Mouse (Mus musculus): ENCODE results near the gene Tmem268. TPM values are rescaled to one million over a fixed set of nuclear protein-coding genes. Genes with fewer than 3 reads are reported as not detected.

Tmem268 gene
- polyA plus RNA-seq, 1 experiment from 2014 or later = 9.5 TPM

GRCm38 (mm10) chr4:63633181-63633580 is 74.6 kb downstream of the Tmem268 start:
- no peaks in the 10 kb centered on the region for H3K27me3 ChIP-seq
- DNase-seq (ENCODE audit: low read depth, low spot score) = no peak
- in situ Hi-C loops (cut with MboI; ENCODE audit: low pct_unique_long_range_greater_than_20kb) = no loop called here
- no peak for ATAC-seq
- CTCF ChIA-PET = interaction anchor here (1.4 kb wide), 1 partner anchor 12 kb away, joined by 3 read pairs; no protein-coding TSS in a partner anchor
- no peak for TF ChIP-seq CTCF (IDR thresholded peaks at IDR 0.05)
- POLR2A ChIA-PET = no interaction called here

Other genes starting within 250 kb of the Tmem268 start
- 0.42 TPM for gene Orm1, start 214.2 kb upstream of the Tmem268 start, polyA plus RNA-seq (2021)
- gene Orm3, start 202.6 kb upstream of the Tmem268 start, polyA plus RNA-seq (2021) = 0.08 TPM
- 1.7 TPM for gene Orm2, start 196.3 kb upstream of the Tmem268 start, polyA plus RNA-seq (2021)
- 4.7 TPM for gene Akna, start 155.4 kb upstream of the Tmem268 start, polyA plus RNA-seq (2021)
- gene Whrn, start 62.8 kb upstream of the Tmem268 start, polyA plus RNA-seq (2021) = 31.0 TPM
- 230 TPM for gene Atp6v1g1, start 14.0 kb upstream of the Tmem268 start, polyA plus RNA-seq (2021)
- not detected for gene Gm11213, start 46.5 kb downstream of the Tmem268 start, polyA plus RNA-seq (2021)
- gene Tex48, start 63.6 kb downstream of the Tmem268 start, polyA plus RNA-seq (2021) = not detected
- not detected for gene Gm11214, start 104.6 kb downstream of the Tmem268 start, polyA plus RNA-seq (2021)
- 0.03 TPM for gene Tnfsf15, start 186.3 kb downstream of the Tmem268 start, polyA plus RNA-seq (2021)

All from Patski (cell line).